Mouse (Mus musculus): ENCODE results near the gene Krt31.

Gene Krt31

GRCm38 (mm10) chr11:100006624-100007023 lies 43.7 kb downstream of the Krt31 start:
- no peak for DNase-seq (ENCODE audit: low spot score in 2 of 2)

GRCm38 (mm10) chr11:100005905-100006304 lies 44.4 kb downstream of the Krt31 start:
- no peak for DNase-seq (ENCODE audit: low spot score in 2 of 2)

- DNase-seq (ENCODE audit: low spot score in 2 of 2), result peak; percentile 70 to 80
These were observed 45.5 kb downstream of the Krt31 start for GRCm38 (mm10) chr11:100004846-100005245.

- DNase-seq (ENCODE audit: low spot score in 2 of 2), result no peak
These were observed 51.3 kb downstream of the Krt31 start for GRCm38 (mm10) chr11:99999091-99999490.
